Mouse (Mus musculus): ENCODE data around the gene Whamm. TPM values are rescaled to one million over a fixed set of nuclear protein-coding genes. Genes with fewer than 3 reads are reported as not detected.
A peak's percentile ranks its signal among the peaks of the same experiment; 100 is the strongest.

The Whamm gene
- 7.5 and 7.9 TPM in 2 replicates for polyA plus RNA-seq (2011; ENCODE audit: insufficient read length, low read depth, missing spikeins)

- H3K4me3 ChIP-seq (ENCODE audit: insufficient read depth, low read length) = peak within 1 kb of the TSS; percentile 93
- peak within 1 kb of the TSS; percentile 69 for H3K27ac ChIP-seq (ENCODE audit: insufficient read depth, low read length)
- H3K4me1 ChIP-seq (ENCODE audit: control insufficient read depth, insufficient read depth, low read length) = peaks cover 5% of the 10 kb centered on the region; the same call in 1 of the 2 replicates
- TF ChIP-seq CTCF (IDR thresholded peaks at IDR 0.05; ENCODE audit: borderline replicate concordance, insufficient read depth, low read length) (no peak), POLR2A (IDR thresholded peaks at IDR 0.05; ENCODE audit: low read depth, low read length) (peak; percentile 97)
These were observed at the start of gene Whamm for GRCm38 (mm10) chr7:81571108-81571940. Gene Whamm, plus strand, starts transcription at chr7:81571266.

- Histone ChIP-seq H3K27ac (ENCODE audit: insufficient read depth, low read length) (peak overlapping the region; percentile 59), H3K4me1 (ENCODE audit: control insufficient read depth, insufficient read depth, low read length) (peaks cover 2% of the 10 kb centered on the region; the same call in 1 of the 2 replicates), H3K4me3 (ENCODE audit: insufficient read depth, low read length) (peak overlapping the region; percentile 82)
- peak; percentile 98 for TF ChIP-seq POLR2A (IDR thresholded peaks at IDR 0.05; ENCODE audit: low read depth, low read length)
- TF ChIP-seq CTCF (IDR thresholded peaks at IDR 0.05; ENCODE audit: borderline replicate concordance, insufficient read depth, low read length) = no peak
These were observed 47.9 kb upstream of the Whamm start for GRCm38 (mm10) chr7:81523008-81523662.

GRCm38 (mm10) chr7:81523663-81524017, 47.4 kb upstream of the Whamm start:
- Histone ChIP-seq H3K27ac (ENCODE audit: insufficient read depth, low read length) (peak overlapping the region; percentile 17), H3K4me3 (ENCODE audit: insufficient read depth, low read length) (peak overlapping the region; percentile 82), H3K4me1 (ENCODE audit: control insufficient read depth, insufficient read depth, low read length) (peaks cover 2% of the 10 kb centered on the region; the same call in 1 of the 2 replicates)
- no peak for TF ChIP-seq POLR2A (IDR thresholded peaks at IDR 0.05; ENCODE audit: low read depth, low read length)
- no peak for TF ChIP-seq CTCF (IDR thresholded peaks at IDR 0.05; ENCODE audit: borderline replicate concordance, insufficient read depth, low read length)

- no peak for TF ChIP-seq POLR2A (IDR thresholded peaks at IDR 0.05; ENCODE audit: low read depth, low read length)
- TF ChIP-seq CTCF (IDR thresholded peaks at IDR 0.05; ENCODE audit: borderline replicate concordance, insufficient read depth, low read length) = no peak
- no peak overlapping the region for H3K4me3 ChIP-seq (ENCODE audit: insufficient read depth, low read length)
- no peak overlapping the region for H3K27ac ChIP-seq (ENCODE audit: insufficient read depth, low read length)
- H3K4me1 ChIP-seq (ENCODE audit: control insufficient read depth, insufficient read depth, low read length) = peaks cover 2% of the 10 kb centered on the region; the same call in 1 of the 2 replicates
These were observed 42.1 kb upstream of the Whamm start for GRCm38 (mm10) chr7:81528918-81529317.

GRCm38 (mm10) chr7:81531462-81531861, 39.6 kb upstream of the Whamm start:
- Histone ChIP-seq H3K27ac (ENCODE audit: insufficient read depth, low read length) (no peak overlapping the region), H3K4me1 (ENCODE audit: control insufficient read depth, insufficient read depth, low read length) (no peaks in the 10 kb centered on the region; the same call in 1 of the 2 replicates), H3K4me3 (ENCODE audit: insufficient read depth, low read length) (no peak overlapping the region)
- TF ChIP-seq POLR2A (IDR thresholded peaks at IDR 0.05; ENCODE audit: low read depth, low read length) (no peak), CTCF (IDR thresholded peaks at IDR 0.05; ENCODE audit: borderline replicate concordance, insufficient read depth, low read length) (no peak)

- H3K4me1 ChIP-seq (ENCODE audit: control insufficient read depth, insufficient read depth, low read length) = no peaks in the 10 kb centered on the region
- no peak overlapping the region for H3K27ac ChIP-seq (ENCODE audit: insufficient read depth, low read length)
- TF ChIP-seq CTCF (IDR thresholded peaks at IDR 0.05; ENCODE audit: borderline replicate concordance, insufficient read depth, low read length) (no peak), POLR2A (IDR thresholded peaks at IDR 0.05; ENCODE audit: low read depth, low read length) (no peak)
- no peak overlapping the region for H3K4me3 ChIP-seq (ENCODE audit: insufficient read depth, low read length)
These were observed 34.6 kb upstream of the Whamm start for GRCm38 (mm10) chr7:81536478-81536877.

GRCm38 (mm10) chr7:81538070-81538675, 32.9 kb upstream of the Whamm start:
- no peak for TF ChIP-seq POLR2A (IDR thresholded peaks at IDR 0.05; ENCODE audit: low read depth, low read length)
- TF ChIP-seq CTCF (IDR thresholded peaks at IDR 0.05; ENCODE audit: borderline replicate concordance, insufficient read depth, low read length) = no peak
- H3K27ac ChIP-seq (ENCODE audit: insufficient read depth, low read length) = no peak overlapping the region
- no peak overlapping the region for H3K4me3 ChIP-seq (ENCODE audit: insufficient read depth, low read length)
- no peaks in the 10 kb centered on the region for H3K4me1 ChIP-seq (ENCODE audit: control insufficient read depth, insufficient read depth, low read length)

GRCm38 (mm10) chr7:81539565-81539964, 31.5 kb upstream of the Whamm start:
- Histone ChIP-seq H3K4me1 (ENCODE audit: control insufficient read depth, insufficient read depth, low read length) (no peaks in the 10 kb centered on the region), H3K4me3 (ENCODE audit: insufficient read depth, low read length) (no peak overlapping the region), H3K27ac (ENCODE audit: insufficient read depth, low read length) (no peak overlapping the region)
- TF ChIP-seq POLR2A (IDR thresholded peaks at IDR 0.05; ENCODE audit: low read depth, low read length) (no peak), CTCF (IDR thresholded peaks at IDR 0.05; ENCODE audit: borderline replicate concordance, insufficient read depth, low read length) (no peak)

GRCm38 (mm10) chr7:81540999-81541398, 30.1 kb upstream of the Whamm start:
- H3K4me1 ChIP-seq (ENCODE audit: control insufficient read depth, insufficient read depth, low read length) = no peaks in the 10 kb centered on the region
- H3K4me3 ChIP-seq (ENCODE audit: insufficient read depth, low read length) = no peak overlapping the region
- H3K27ac ChIP-seq (ENCODE audit: insufficient read depth, low read length) = no peak overlapping the region
- TF ChIP-seq POLR2A (IDR thresholded peaks at IDR 0.05; ENCODE audit: low read depth, low read length) (no peak), CTCF (IDR thresholded peaks at IDR 0.05; ENCODE audit: borderline replicate concordance, insufficient read depth, low read length) (no peak)

All from embryonic fibroblast, embryonic 13.5 days (primary cell).